Mouse (Mus musculus): ENCODE measurements at regions not wholly inside any gene's neighbourhood (a gene's known extent, or its start where the extent isn't known, plus 50 kb on each side); places are given as distances from the start of the nearest gene placed in this dataset.

- DNase-seq (ENCODE audit: low spot score): no peak
Measured at GRCm38 (mm10) chr2:166353447-166354111, 198.1 kb upstream of the Sulf2 start.

DNA sequence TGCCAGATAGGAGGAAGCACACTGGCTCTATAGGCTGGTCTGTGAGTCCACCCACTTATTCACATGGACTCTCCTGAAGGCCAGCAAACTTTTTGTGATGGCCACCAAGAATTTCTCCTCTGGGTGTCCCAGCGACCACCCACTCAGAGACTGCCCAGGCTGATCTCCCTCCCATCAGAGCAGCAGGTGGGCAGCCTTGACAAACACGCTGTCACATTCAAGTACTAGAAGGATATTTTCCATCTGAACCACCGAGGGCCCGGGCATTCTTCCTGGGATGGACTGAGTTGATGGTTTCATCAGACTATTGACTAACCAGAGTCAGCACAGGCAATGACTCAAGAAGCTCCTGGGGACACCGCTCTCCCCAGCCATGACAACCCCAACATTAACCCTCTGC is 196.5 kb upstream of the Sulf2 start:
- no peak for DNase-seq (ENCODE audit: low spot score)

DNA sequence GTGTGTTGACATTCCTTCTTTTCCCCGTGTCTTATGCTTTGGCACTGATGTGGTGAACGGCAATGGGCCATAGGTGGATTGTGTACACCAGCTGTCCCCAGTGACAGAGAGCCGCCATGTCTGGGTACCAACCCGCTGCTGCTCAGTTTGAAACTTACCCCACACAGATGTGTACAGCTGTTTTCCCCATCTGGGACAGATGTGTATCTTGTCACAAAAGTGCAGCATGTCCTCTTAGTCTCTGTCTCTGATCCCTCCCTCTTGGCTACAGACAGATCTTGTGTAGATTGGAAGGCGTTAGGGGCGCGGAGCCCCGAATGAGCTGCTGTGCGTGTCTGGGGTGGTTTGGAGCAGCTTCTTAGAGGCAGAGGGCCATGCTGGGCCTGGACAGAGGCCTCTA is 196.1 kb upstream of the Sulf2 start:
- no peak for DNase-seq (ENCODE audit: low spot score)

DNA sequence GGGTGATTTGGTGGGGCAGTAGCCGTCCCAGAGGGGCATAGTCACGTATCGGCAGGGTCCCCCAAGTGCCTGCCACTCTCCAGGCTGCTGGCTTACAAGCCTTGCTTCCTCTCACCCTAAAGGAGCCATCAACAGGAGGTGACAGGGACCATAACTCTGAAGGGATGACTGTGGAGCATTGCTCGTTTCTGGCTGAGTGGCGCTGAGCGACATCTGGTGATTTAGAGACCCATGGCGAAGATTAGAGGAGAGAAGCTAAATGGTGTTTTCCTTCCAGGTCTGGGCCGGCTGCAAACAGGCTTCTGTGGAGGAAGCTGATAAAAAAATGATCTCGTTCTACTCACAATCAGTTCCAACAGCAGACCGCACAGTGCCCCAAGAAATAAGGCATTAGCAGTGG is 193.2 kb upstream of the Sulf2 start:
- no peak for DNase-seq (ENCODE audit: low spot score)

DNA sequence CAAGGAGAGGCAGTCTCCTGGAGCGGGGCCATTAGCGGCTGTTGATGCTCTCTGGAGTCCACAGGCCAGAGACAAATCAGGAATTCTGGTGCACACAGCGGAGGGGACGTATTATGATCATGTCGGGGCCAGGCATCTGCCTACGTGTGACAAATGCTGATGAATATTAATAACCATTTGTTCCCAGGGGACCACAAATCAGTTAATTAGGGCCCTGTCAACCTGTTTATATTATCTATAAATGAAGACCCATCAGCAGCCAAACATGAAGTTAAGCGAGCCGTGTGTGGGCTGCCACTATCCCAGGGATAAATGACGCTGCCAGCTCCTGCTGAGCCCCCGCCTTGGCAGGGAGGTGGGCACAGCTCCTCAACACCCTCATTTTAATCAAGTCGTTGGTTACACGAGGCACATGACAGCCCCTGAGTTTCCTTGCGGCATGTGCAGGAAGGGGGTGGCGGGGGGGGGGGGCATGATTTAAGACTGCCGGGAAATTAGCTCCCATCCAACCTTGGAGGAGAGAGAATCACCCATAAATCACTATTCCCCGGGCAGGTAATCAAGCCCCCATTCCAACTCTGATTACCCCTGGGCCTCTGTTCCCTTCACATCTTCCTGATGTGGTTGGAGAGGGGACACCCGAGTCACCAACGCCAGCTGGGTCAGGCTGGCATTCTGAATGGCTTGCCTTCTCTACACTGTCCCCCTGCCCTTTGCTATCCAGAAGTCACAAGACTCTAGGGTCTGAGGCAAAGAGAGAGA is 191.1 kb upstream of the Sulf2 start:
- DNase-seq (ENCODE audit: low spot score): no peak

DNA sequence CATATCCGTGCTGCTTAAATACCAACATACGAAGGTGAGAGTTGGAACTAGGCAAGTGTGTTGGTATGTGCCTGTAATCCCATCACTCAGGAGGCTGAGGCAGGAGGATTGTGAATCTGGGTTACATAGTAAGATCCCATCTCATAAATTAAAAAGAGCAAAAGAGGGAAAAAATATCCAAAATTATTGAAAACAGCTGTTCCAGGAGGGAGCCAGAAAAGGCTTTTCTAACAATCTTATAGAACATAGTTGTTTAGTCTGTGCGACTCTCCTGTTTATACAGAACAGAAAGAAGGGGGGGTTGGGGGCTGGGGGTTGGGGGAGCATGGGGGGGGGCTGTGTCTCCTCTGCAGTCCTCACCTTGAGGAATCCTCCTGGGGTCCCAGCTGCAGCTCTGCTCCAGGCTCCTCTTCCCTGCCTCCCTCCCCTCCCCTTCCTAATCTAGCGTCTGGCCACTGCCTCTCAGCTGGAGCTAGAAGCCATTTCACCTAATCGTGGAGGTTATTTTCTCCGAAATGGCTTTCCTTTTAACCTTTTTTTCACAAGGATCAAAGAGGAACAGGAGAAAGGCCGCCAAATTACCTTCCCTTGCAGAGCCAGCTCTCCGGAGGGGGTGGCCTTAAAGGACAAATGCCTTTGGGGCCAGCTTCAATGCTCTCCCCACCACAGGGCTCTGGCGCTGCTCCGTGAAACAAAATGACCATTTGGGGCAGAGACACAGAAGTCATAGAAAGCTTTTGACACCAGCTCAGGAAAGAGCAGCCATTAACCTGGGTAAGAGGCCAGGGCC is 188.3 kb upstream of the Sulf2 start:
- DNase-seq (ENCODE audit: low spot score): no peak

DNA sequence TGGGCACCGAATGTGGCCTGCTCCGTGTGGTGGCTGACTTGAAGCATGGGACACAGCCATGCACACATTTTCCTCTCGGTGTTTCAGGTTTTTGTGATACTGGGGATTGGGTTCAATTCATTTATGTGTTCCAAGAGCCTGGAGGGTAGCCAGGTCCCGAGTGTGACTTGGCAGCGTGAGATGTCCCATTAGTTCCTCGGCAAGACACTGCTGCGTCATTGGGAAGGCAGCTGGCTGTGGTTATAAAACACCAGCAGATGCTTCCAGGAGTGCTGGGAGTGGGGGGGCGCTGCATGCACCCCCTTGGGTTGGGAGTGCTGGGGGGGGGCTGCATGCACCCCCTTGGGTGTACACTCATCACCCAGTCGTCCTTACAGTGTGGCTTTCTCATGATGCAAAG is 186.9 kb upstream of the Sulf2 start:
- no peak for DNase-seq (ENCODE audit: low spot score)

DNA sequence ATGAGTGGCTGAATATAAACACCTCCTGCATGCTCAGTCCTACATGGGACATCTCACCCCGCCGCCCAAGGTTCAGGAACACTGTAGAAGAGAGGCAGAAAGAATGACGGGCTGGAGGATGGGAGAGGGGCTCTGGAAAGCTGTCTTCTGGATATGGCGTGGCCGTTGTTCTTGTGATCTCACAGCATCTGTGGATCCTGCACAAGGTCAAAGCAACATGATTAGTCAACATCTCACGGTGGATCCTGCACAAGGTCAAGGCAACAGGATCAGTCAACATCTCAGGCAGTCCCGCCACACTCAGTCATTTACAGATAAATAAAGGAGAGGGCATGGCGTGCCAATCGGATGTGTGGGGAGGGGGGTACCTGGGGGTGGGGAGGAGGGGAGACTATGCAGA is 184.7 kb upstream of the Sulf2 start:
- no peak for DNase-seq (ENCODE audit: low spot score)

GRCm38 (mm10) chr2:166339427-166339826 is 184.0 kb upstream of the Sulf2 start:
- DNase-seq (ENCODE audit: low spot score): no peak

GRCm38 (mm10) chr2:166338396-166339085 is 183.1 kb upstream of the Sulf2 start:
- DNase-seq (ENCODE audit: low spot score): no peak

- DNase-seq (ENCODE audit: low spot score): no peak
Measured at GRCm38 (mm10) chr2:166337666-166338065, 182.2 kb upstream of the Sulf2 start.

DNA sequence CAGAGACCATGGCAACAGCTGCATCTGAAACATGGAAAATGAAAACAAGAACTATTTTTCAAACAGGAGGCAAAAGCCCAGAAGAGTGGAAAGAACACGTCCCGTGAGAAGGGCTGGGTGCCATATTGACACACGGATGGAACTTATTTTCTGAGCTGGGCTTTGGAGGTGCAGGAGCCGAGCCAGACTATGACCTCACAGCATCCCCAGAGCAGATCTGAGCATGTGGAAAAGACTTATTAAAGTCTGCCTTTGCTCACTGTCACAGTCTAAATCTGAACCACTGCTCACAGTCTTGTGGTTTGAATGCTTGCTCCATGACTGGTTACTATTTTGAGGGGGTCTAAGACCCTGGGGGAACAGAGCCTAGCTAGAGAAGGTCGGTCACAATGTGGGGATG is 180.2 kb upstream of the Sulf2 start:
- no peak for DNase-seq (ENCODE audit: low spot score)

DNA sequence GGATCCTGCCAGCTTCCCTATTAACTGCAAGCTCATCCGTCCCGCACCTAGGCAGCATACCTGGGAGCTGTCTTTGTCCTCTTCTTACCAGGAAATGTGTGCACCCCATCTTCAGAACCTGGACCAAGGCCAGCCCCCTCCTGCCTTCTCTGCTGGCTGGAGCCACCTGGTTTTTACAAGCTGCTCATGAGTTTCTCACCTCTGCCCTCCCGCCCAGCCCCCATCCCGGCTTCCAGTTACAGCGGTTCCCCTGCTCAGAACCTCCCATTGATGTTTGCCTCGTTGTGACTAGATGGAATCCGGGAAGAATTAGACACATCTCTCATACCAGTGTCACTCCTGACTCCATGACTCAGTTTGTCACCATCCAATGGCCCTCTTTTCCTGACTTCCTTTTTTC is 179.1 kb upstream of the Sulf2 start:
- DNase-seq (ENCODE audit: low spot score): no peak

- DNase-seq (ENCODE audit: low spot score): no peak
Measured at GRCm38 (mm10) chr2:166333818-166334217, 178.4 kb upstream of the Sulf2 start.

DNA sequence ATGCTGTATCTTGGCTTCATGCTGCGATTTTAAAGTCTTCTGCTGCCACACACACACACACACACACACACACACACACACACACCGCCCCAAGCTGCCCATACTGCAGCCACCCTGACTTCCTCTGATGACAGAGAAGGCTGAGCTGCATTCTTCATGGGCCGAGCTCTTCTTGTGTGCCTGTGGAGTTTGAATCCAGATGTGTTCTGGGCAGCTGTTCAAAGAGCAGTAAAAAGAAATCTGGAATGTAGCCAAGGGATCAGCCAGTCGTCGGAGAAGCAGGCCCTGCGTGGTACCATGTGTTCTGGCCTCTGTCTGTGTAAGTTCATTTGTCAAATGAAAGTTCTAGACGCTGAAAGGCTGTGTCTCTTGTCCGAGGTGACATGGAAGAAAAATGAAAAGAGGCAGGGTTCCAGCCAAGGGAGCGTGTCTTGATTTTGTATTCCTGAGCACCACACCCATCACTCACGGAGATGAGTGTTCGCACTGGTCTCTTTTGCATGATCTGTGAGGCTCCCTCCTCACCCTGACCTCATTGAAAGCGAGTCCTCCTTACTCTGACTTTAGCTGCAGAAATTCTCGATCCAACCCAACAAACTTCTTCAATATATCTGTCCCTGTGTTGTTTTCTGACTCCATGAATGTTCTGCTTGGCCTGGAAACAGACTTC is 177.4 kb upstream of the Sulf2 start:
- no peak for DNase-seq (ENCODE audit: low spot score)

- DNase-seq (ENCODE audit: low spot score): no peak
Measured at GRCm38 (mm10) chr2:166331192-166331591, 175.7 kb upstream of the Sulf2 start.

GRCm38 (mm10) chr2:166330364-166330763 is 174.9 kb upstream of the Sulf2 start:
- no peak for DNase-seq (ENCODE audit: low spot score)

GRCm38 (mm10) chr2:166329556-166330340 is 174.3 kb upstream of the Sulf2 start:
- DNase-seq (ENCODE audit: low spot score): no peak

DNA sequence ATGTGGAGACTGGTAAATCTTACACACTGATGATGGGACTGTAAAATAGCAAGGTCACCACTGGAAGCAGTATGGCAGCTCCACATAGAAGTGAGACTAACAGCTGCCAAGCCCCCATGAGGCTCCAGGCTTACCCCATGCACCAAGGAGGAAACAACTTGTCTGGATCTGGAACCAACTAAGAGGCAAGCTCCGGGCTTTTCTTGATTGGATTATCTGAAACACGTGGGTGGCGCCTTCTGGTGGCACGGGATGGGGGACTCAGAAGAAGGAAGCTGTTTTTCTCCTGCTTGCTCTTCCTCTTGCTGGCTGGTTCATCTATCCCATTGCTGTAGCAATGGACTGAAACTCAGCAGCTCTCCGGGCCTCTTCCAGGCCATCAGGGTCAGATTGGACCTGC is 171.5 kb upstream of the Sulf2 start:
- DNase-seq (ENCODE audit: low spot score): no peak

DNA sequence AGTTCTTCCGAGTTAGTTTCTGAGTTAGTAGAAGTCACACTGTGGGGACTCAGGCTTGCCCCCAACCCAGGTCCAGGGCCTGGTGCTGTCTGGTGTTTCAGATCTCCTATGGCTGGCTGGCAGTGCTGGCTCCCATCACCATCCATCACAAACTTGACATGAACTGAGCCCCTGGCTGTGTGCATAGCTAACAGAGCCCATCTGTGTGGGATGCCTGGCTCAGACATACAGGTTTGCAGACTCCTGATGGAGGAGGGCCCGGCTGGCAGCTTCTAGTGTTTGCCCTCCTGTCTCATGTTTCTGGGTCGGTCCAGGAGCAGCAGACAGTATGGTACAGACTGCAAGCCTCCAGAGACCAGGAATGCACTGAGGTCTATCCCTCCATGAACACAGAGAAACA is 169.5 kb upstream of the Sulf2 start:
- DNase-seq (ENCODE audit: low spot score): no peak

- no peak for DNase-seq (ENCODE audit: low spot score)
Measured at GRCm38 (mm10) chr2:166324439-166324838, 169.0 kb upstream of the Sulf2 start.
